Mouse (Mus musculus) ovary, postnatal 36 days (tissue): ENCODE data around the gene Cby3.
"Not testable (repeated sequence)": the region's sequence is repeated elsewhere in the genome, so short reads cannot be mapped to it uniquely, and the experiment has no call there.

ENCODE experiments used
- DNase-seq: peaks from one replicate; pipeline ENCODE4 v3.0.0; 2022; ENCODE audit warnings: low spot score, mixed read lengths

The Cby3 gene

GRCm38 (mm10) chr11:50354162-50354561, at the start of gene Cby3:
Gene Cby3, plus strand, starts transcription at chr11:50354462.
- DNase-seq: no peak

- DNase-seq: no peak
Measured at GRCm38 (mm10) chr11:50312803-50313202, 41.5 kb upstream of the Cby3 start.

GRCm38 (mm10) chr11:50319343-50319742, 34.9 kb upstream of the Cby3 start:
- not testable (repeated sequence) for DNase-seq

- no peak for DNase-seq
Measured at GRCm38 (mm10) chr11:50321239-50321638, 33.0 kb upstream of the Cby3 start.

- no peak for DNase-seq
Measured at GRCm38 (mm10) chr11:50322345-50322744, 31.9 kb upstream of the Cby3 start.

GRCm38 (mm10) chr11:50323843-50324242, 30.4 kb upstream of the Cby3 start:
- DNase-seq: no peak

- no peak for DNase-seq
Measured at GRCm38 (mm10) chr11:50324751-50325471, 29.4 kb upstream of the Cby3 start.

GRCm38 (mm10) chr11:50325496-50326301, 28.6 kb upstream of the Cby3 start, which contains the start of gene Canx:
Gene Canx, minus strand, starts transcription at chr11:50325673.
- DNase-seq: peak; percentile 97

GRCm38 (mm10) chr11:50326302-50326966, 27.8 kb upstream of the Cby3 start:
- DNase-seq: no peak

- no peak for DNase-seq
Measured at GRCm38 (mm10) chr11:50328075-50328625, 26.1 kb upstream of the Cby3 start.

GRCm38 (mm10) chr11:50329378-50329777, 24.9 kb upstream of the Cby3 start:
- DNase-seq: no peak

GRCm38 (mm10) chr11:50333181-50333580, 21.1 kb upstream of the Cby3 start:
- DNase-seq: no peak

GRCm38 (mm10) chr11:50336126-50336525, 18.1 kb upstream of the Cby3 start:
- DNase-seq: no peak

GRCm38 (mm10) chr11:50336891-50337290, 17.4 kb upstream of the Cby3 start:
- no peak for DNase-seq

- no peak for DNase-seq
Measured at GRCm38 (mm10) chr11:50345486-50345885, 8.8 kb upstream of the Cby3 start.

- no peak for DNase-seq
Measured at GRCm38 (mm10) chr11:50346256-50347032, 7.8 kb upstream of the Cby3 start.

- DNase-seq: no peak
Measured at GRCm38 (mm10) chr11:50352177-50352576, 2.1 kb upstream of the Cby3 start.

GRCm38 (mm10) chr11:50354851-50355250, 589 bp downstream of the Cby3 start:
- no peak for DNase-seq

- DNase-seq: no peak
Measured at GRCm38 (mm10) chr11:50355395-50355794, 1.1 kb downstream of the Cby3 start.

- peak; percentile 36 for DNase-seq
Measured at GRCm38 (mm10) chr11:50358950-50359861, 4.9 kb downstream of the Cby3 start.
